Mouse (Mus musculus) lung, embryonic 14.5 days (tissue): ENCODE measurements around the gene Trip11. TPM values are rescaled to one million over a fixed set of nuclear protein-coding genes. Genes with fewer than 3 reads are reported as not detected.

Experiments used
- ATAC-seq: fragments of 200-750 bp; cut with Nextera tagmentation; 2 replicates; pipeline ENCODE4 v1.8.0; 2017; ENCODE audit warnings: mild to moderate bottlenecking, moderate TSS enrichment, moderate library complexity; ENCODE audit not compliant: insufficient read depth
- DNase-seq: peaks from one replicate; pipeline ENCODE4 v3.0.0-alpha.2; 2015
- H3K27ac ChIP-seq: fragments of 300-500 bp; sonication (generic); 2 replicates; pipeline ENCODE4 v1.5.1; 2014; ENCODE audit warnings: low read depth, mild to moderate bottlenecking, moderate library complexity
- H3K27me3 ChIP-seq: fragments of 300-500 bp; sonication (generic); 2 replicates; pipeline ENCODE4 v1.6.1; 2014; ENCODE audit warnings: low read length, control low read depth; ENCODE audit not compliant: insufficient read depth
- H3K36me3 ChIP-seq: fragments of 300-500 bp; sonication (generic); 2 replicates; pipeline ENCODE4 v1.6.1; 2014; ENCODE audit warnings: control low read depth; ENCODE audit not compliant: insufficient read depth
- H3K4me1 ChIP-seq: fragments of 300-500 bp; sonication (generic); 2 replicates; pipeline ENCODE4 v1.6.1; 2014; ENCODE audit warnings: antibody characterized with exemption, control low read depth; ENCODE audit not compliant: insufficient read depth
- H3K4me2 ChIP-seq: fragments of 300-500 bp; sonication (generic); 2 replicates; pipeline ENCODE4 v1.6.1; 2014; ENCODE audit warnings: mild to moderate bottlenecking
- H3K4me3 ChIP-seq: fragments of 300-500 bp; sonication (generic); 2 replicates; pipeline ENCODE4 v1.5.1; 2014; ENCODE audit warnings: low read depth, low read length
- H3K9ac ChIP-seq: fragments of 300-500 bp; sonication (generic); 2 replicates; pipeline ENCODE4 v1.6.1; 2014
- H3K9me3 ChIP-seq: fragments of 300-500 bp; sonication (generic); 2 replicates; pipeline ENCODE4 v1.6.1; 2016; ENCODE audit warnings: low read depth, low read length, control low read depth
- CTCF ChIP-seq: IDR thresholded peaks from 2 replicates; pipeline ENCODE4 v1.5.1; 2016; ENCODE audit warnings: antibody characterized with exemption, low read depth
- WGBS: fragments of 180-500 bp; shearing (Covaris S2); extraction: QIAGEN DNeasy Blood & Tissue Kit; methylation state at CpG from one replicate; pipeline ENCODE4 v1.1.7; 2014; 5-methylcytosine and 5-hydroxymethylcytosine counted together
- polyA plus RNA-seq: library from polyadenylated mRNA; unstranded; fragments of >200 nt; fragmentation: Nextera tagmentation; extraction: Ambion mirVana; gene quantifications from 2 replicates; pipeline ENCODE4 v1.2.1, GENCODE M21; 2014

Trip11 gene
- polyA plus RNA-seq, 1 experiment from 2014 or later = 25.9 TPM

- H3K4me1 ChIP-seq = no peaks in the 10 kb centered on the region
- 58% methylated on average over 6 of the region's 6 CpGs for WGBS
- H3K9ac ChIP-seq = no peak overlapping the region
- no peaks in the 10 kb centered on the region for H3K36me3 ChIP-seq
- TF ChIP-seq CTCF = peak; percentile 66
- H3K9me3 ChIP-seq = no peaks in the 10 kb centered on the region
- no peak overlapping the region for H3K4me3 ChIP-seq
- DNase-seq (peak; percentile 54), ATAC-seq (no peak)
- H3K27me3 ChIP-seq = no peaks in the 10 kb centered on the region
- H3K4me2 ChIP-seq = no peak overlapping the region
- H3K27ac ChIP-seq = no peak overlapping the region
Observed at GRCm38 (mm10) chr12:101811181-101811580, 101.9 kb downstream of the Trip11 start.

GRCm38 (mm10) chr12:101810515-101810914, 102.6 kb downstream of the Trip11 start:
- ATAC-seq (no peak), DNase-seq (no peak)
- no peaks in the 10 kb centered on the region for H3K36me3 ChIP-seq
- no peaks in the 10 kb centered on the region for H3K4me1 ChIP-seq
- no peak for TF ChIP-seq CTCF
- WGBS = 70% methylated on average over 2 of the region's 2 CpGs
- no peak overlapping the region for H3K27ac ChIP-seq
- no peak overlapping the region for H3K4me2 ChIP-seq
- no peaks in the 10 kb centered on the region for H3K9me3 ChIP-seq
- no peaks in the 10 kb centered on the region for H3K27me3 ChIP-seq
- H3K4me3 ChIP-seq = no peak overlapping the region
- H3K9ac ChIP-seq = no peak overlapping the region

GRCm38 (mm10) chr12:101807400-101807799, 105.7 kb downstream of the Trip11 start:
- ATAC-seq = peak; percentile 64
- no peak overlapping the region for H3K27ac ChIP-seq

GRCm38 (mm10) chr12:101802445-101802844, 110.6 kb downstream of the Trip11 start:
- H3K9ac ChIP-seq = no peak overlapping the region
- no peaks in the 10 kb centered on the region for H3K4me1 ChIP-seq
- no peak overlapping the region for H3K4me2 ChIP-seq
- ATAC-seq = no peak
- H3K4me3 ChIP-seq = no peak overlapping the region
- no peak for TF ChIP-seq CTCF
- 85% methylated on average over 3 of the region's 3 CpGs for WGBS
- no peak for DNase-seq
- H3K36me3 ChIP-seq = no peaks in the 10 kb centered on the region
- no peaks in the 10 kb centered on the region for H3K27me3 ChIP-seq
- H3K9me3 ChIP-seq = no peaks in the 10 kb centered on the region
- no peak overlapping the region for H3K27ac ChIP-seq

More at GRCm38 (mm10) chr12:101807400-101807799, 105.7 kb downstream of the Trip11 start:
- TF ChIP-seq CTCF = no peak; the same call in 1 of the 2 replicates
- no peak overlapping the region for H3K4me3 ChIP-seq
- DNase-seq = peak; percentile 52
- no peaks in the 10 kb centered on the region for H3K36me3 ChIP-seq
- no peaks in the 10 kb centered on the region for H3K9me3 ChIP-seq
- no peak overlapping the region for H3K4me2 ChIP-seq
- no peaks in the 10 kb centered on the region for H3K27me3 ChIP-seq
- no peaks in the 10 kb centered on the region for H3K4me1 ChIP-seq
- H3K9ac ChIP-seq = no peak overlapping the region
- 66% methylated on average over 2 of the region's 2 CpGs for WGBS

GRCm38 (mm10) chr12:101801744-101802143, 111.3 kb downstream of the Trip11 start:
- no peak overlapping the region for H3K27ac ChIP-seq
- no peaks in the 10 kb centered on the region for H3K4me1 ChIP-seq
- no peak for TF ChIP-seq CTCF
- no peak overlapping the region for H3K9ac ChIP-seq
- H3K9me3 ChIP-seq = no peaks in the 10 kb centered on the region
- H3K4me2 ChIP-seq = no peak overlapping the region
- DNase-seq = no peak
- no peak for ATAC-seq
- 72% methylated on average over 5 of the region's 5 CpGs for WGBS
- no peaks in the 10 kb centered on the region for H3K27me3 ChIP-seq
- H3K36me3 ChIP-seq = no peaks in the 10 kb centered on the region
- H3K4me3 ChIP-seq = no peak overlapping the region

- DNase-seq = no peak
- 72% methylated on average over 3 of the region's 3 CpGs for WGBS
Observed at GRCm38 (mm10) chr12:101801051-101801450, 112.0 kb downstream of the Trip11 start.

GRCm38 (mm10) chr12:101798189-101798922, 114.7 kb downstream of the Trip11 start:
- ATAC-seq = peak; percentile 54
- H3K27ac ChIP-seq = no peak overlapping the region

More at GRCm38 (mm10) chr12:101801051-101801450, 112.0 kb downstream of the Trip11 start:
- H3K36me3 ChIP-seq = no peaks in the 10 kb centered on the region
- ATAC-seq = no peak
- no peak overlapping the region for H3K27ac ChIP-seq
- H3K9me3 ChIP-seq = no peaks in the 10 kb centered on the region
- TF ChIP-seq CTCF = no peak
- no peak overlapping the region for H3K4me3 ChIP-seq
- H3K27me3 ChIP-seq = no peaks in the 10 kb centered on the region
- no peak overlapping the region for H3K4me2 ChIP-seq
- H3K4me1 ChIP-seq = no peaks in the 10 kb centered on the region
- no peak overlapping the region for H3K9ac ChIP-seq

More at GRCm38 (mm10) chr12:101798189-101798922, 114.7 kb downstream of the Trip11 start:
- Histone ChIP-seq H3K4me2 (no peak overlapping the region), H3K9me3 (no peaks in the 10 kb centered on the region), H3K36me3 (no peaks in the 10 kb centered on the region), H3K27me3 (no peaks in the 10 kb centered on the region), H3K4me1 (no peaks in the 10 kb centered on the region), H3K4me3 (no peak overlapping the region), H3K9ac (no peak overlapping the region)
- DNase-seq = no peak
- 51% methylated on average over 7 of the region's 7 CpGs for WGBS
- no peak for TF ChIP-seq CTCF
